Comparison of ENCODE assay signal across 28 mouse cellular contexts in the genomic region with DNA sequence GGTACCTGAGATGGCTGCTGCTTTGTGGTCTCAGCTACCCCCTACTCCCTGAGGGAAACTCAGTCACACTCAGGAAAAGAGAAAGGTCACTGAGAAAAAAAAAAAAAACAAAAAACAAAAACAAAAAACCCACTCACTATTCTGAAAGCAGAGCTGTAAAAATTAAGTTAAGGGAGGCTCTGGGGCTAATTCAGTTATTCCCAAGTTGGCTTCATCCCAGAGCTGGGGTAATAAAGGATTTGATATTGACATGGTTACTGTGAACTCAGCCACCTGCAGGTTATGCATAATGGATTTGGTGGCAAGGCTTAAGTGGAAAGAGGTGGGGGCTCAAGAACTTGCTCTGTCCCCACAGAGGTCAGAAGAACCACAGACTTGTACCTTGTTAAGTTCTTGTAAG.
"Had no signal": no experiment of that assay in that cellular context is flagged by ENCODE, and none has a peak within 500 bp of the region (broad histone marks: within the 10 kb centered on the region; RNA-seq: fewer than 3 reads in every experiment).

No protein-coding gene starts in this region.

- H3K36me3 ChIP-seq: embryonic facial prominence, embryonic 10.5 days; embryonic facial prominence, embryonic 12.5 days; embryonic facial prominence, embryonic 13.5 days; embryonic facial prominence, embryonic 15.5 days; forebrain, embryonic 10.5 days; forebrain, embryonic 12.5 days; forebrain, embryonic 15.5 days had no signal

- H3K4me1 ChIP-seq: embryonic facial prominence, embryonic 15.5 days had no signal

- H3K4me3 ChIP-seq: embryonic facial prominence, embryonic 10.5 days; embryonic facial prominence, embryonic 12.5 days; embryonic facial prominence, embryonic 13.5 days; embryonic facial prominence, embryonic 15.5 days; erythroblast, embryonic 14.5 days; forebrain, embryonic 10.5 days; forebrain, embryonic 12.5 days; forebrain, embryonic 13.5 days; forebrain, embryonic 15.5 days; gastrocnemius, adult 2 months; heart, adult 2 months had no signal

- H3K4me2 ChIP-seq: embryonic facial prominence, embryonic 12.5 days; embryonic facial prominence, embryonic 13.5 days; embryonic facial prominence, embryonic 15.5 days; forebrain, embryonic 12.5 days; forebrain, embryonic 13.5 days; forebrain, embryonic 15.5 days had no signal

- ATAC-seq: forebrain, embryonic 13.5 days; forebrain, embryonic 14.5 days; forebrain, embryonic 15.5 days; forebrain, embryonic 16.5 days; forebrain, postnatal 0 days had no signal

- H3K27me3 ChIP-seq: embryonic facial prominence, embryonic 12.5 days; embryonic facial prominence, embryonic 13.5 days; embryonic facial prominence, embryonic 15.5 days; forebrain, embryonic 12.5 days; forebrain, embryonic 13.5 days; forebrain, embryonic 15.5 days had no signal

- H3K9ac ChIP-seq: embryonic facial prominence, embryonic 12.5 days; embryonic facial prominence, embryonic 13.5 days; embryonic facial prominence, embryonic 15.5 days; forebrain, embryonic 12.5 days; forebrain, embryonic 13.5 days; forebrain, embryonic 15.5 days; forebrain, postnatal 0 days had no signal

- H3K27ac ChIP-seq: embryonic facial prominence, embryonic 10.5 days; embryonic facial prominence, embryonic 12.5 days; embryonic facial prominence, embryonic 13.5 days; embryonic facial prominence, embryonic 15.5 days; forebrain, embryonic 10.5 days; forebrain, embryonic 12.5 days; forebrain, embryonic 13.5 days; forebrain, embryonic 15.5 days; gastrocnemius, adult 2 months; heart, adult 2 months had no signal

- DNase-seq: cerebellum, adult 2 months; cerebellum, adult 8-10 months; cerebellum, adult 9-10 months; cerebellum, adult 9-11 months; cerebellum, postnatal 10 days; cerebellum, postnatal 14 days; cerebellum, postnatal 25 days; cerebellum, postnatal 36 days; embryo, embryonic 11 days; forebrain, postnatal 0 days; gastrocnemius, adult 2 months; gastrocnemius, postnatal 10 days; gastrocnemius, postnatal 14 days; gastrocnemius, postnatal 25 days; gastrocnemius, postnatal 36 days; heart, adult 18-20 months; heart, adult 2 months had no signal

- H3K9me3 ChIP-seq: embryonic facial prominence, embryonic 10.5 days; embryonic facial prominence, embryonic 12.5 days; embryonic facial prominence, embryonic 13.5 days; embryonic facial prominence, embryonic 15.5 days; forebrain, embryonic 10.5 days; forebrain, embryonic 12.5 days; forebrain, embryonic 13.5 days; forebrain, embryonic 15.5 days had no signal
